11 mouse cellular contexts compared by ENCODE assay signal in the genomic region with DNA sequence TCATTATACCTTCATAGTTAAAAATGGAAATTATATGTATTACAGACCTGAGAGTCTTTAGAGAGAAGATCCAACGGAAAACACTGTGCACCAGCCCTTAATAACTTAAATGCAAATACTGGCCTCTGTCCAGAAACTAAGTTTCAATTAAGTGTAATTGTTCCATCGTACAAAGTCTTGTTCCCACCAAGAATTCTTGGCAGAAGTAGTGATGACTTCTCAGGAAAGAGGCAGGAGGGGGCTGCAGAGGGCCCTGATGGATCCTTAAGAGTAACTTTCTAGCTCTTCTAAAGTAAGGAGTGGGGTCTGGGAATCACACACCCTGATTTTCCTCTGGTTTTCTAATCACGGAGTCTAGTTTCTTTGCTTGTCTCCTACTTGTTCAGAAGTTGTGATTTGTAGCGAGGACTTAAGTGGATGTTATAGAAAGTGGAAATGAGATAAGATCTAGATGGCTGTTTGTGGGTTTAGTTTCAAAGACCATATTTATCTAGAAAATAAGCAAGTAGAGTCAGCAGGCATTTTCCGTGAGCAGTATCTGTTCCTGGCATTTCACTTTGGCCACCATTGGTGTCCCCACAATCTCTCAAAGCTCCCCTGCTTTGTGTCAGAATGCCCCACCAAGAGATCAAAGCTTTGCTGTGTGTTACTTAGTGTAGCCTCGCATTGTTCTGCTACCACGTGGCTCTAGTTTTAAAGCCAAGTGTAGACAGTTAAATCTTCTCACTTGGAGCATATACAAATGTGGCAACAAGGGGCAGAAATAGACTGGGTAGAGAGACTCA.
A peak's percentile ranks its signal among the peaks of the same experiment; 100 is the strongest.
DNase-seq lines count a peak whose midpoint lies in the region; ATAC-seq lines count a peak whose summit lies in the region.
"Had no signal": no experiment of that assay in that cellular context is flagged by ENCODE, and none has a peak within 500 bp of the region (broad histone marks: within the 10 kb centered on the region; RNA-seq: fewer than 3 reads in every experiment).

No protein-coding gene starts in this region.

- no peak overlapping the region for H3K4me2 ChIP-seq in kidney, embryonic 14.5 days (replicated peaks; ENCODE audit: low read depth, low read length)
- H3K4me2 ChIP-seq in limb, embryonic 13.5 days (replicated peaks), result no peak overlapping the region
- H3K4me2 ChIP-seq: midbrain, embryonic 15.5 days had no signal

- H3K4me3 ChIP-seq in kidney, embryonic 14.5 days (ENCODE audit: low read length), result no peak overlapping the region
- H3K4me3 ChIP-seq in limb, embryonic 13.5 days, result no peak overlapping the region
- H3K4me3 ChIP-seq: midbrain, embryonic 15.5 days had no signal

- H3K4me1 ChIP-seq in kidney, embryonic 14.5 days (ENCODE audit: control insufficient read depth, insufficient read depth, low read length), result peaks cover 8% of the 10 kb centered on the region; the same call in 1 of the 2 replicates
- peaks cover 26% of the 10 kb centered on the region for H3K4me1 ChIP-seq in limb, embryonic 13.5 days
- H3K4me1 ChIP-seq: midbrain, embryonic 15.5 days had no signal

- ATAC-seq in kidney, embryonic 14.5 days (ENCODE audit: low FRiP score, low TSS enrichment), result no peak
- ATAC-seq in activated CD4-positive, CD25-positive, alpha-beta regulatory T cell, adult 4 months, result peak; percentile 54
- peak; percentile 32 for ATAC-seq in limb, embryonic 13.5 days (ENCODE audit: low FRiP score, low read depth)
- no peak for ATAC-seq in cerebellum, adult (ENCODE audit: insufficient number of reproducible peaks, low FRiP score, low TSS enrichment)
- ATAC-seq: midbrain, embryonic 15.5 days had no signal

- H3K9ac ChIP-seq in kidney, embryonic 14.5 days (ENCODE audit: low read depth, low read length), result no peak overlapping the region
- H3K9ac ChIP-seq in limb, embryonic 13.5 days, result no peak overlapping the region
- H3K9ac ChIP-seq: midbrain, embryonic 15.5 days had no signal

- DNase-seq in kidney, adult 11 months, result no peak
- peak; percentile 72 for DNase-seq in CD4-positive helper T cell, adult 2 months (ENCODE audit: low read depth, low spot score)
- DNase-seq in frontal cortex, postnatal 10 days (ENCODE audit: low spot score in 2 of 2), result no peak
- DNase-seq: cerebellum, adult 9-10 months; kidney, postnatal 36 days; lung, adult 18-20 months had no signal

- 52% methylated on average over 7 of the region's 7 CpGs for WGBS in kidney, embryonic 14.5 days
- 36% methylated on average over 7 of the region's 7 CpGs for WGBS in limb, embryonic 13.5 days

- no peaks in the 10 kb centered on the region for H3K36me3 ChIP-seq in kidney, embryonic 14.5 days (ENCODE audit: control insufficient read depth, insufficient read depth, low read length)
- H3K36me3 ChIP-seq in limb, embryonic 13.5 days, result no peaks in the 10 kb centered on the region
- H3K36me3 ChIP-seq: midbrain, embryonic 15.5 days had no signal

- H3K9me3 ChIP-seq in kidney, embryonic 14.5 days (ENCODE audit: control insufficient read depth, low read length), result no peaks in the 10 kb centered on the region
- H3K9me3 ChIP-seq in limb, embryonic 13.5 days, result no peaks in the 10 kb centered on the region
- H3K9me3 ChIP-seq: midbrain, embryonic 15.5 days had no signal

- no peaks in the 10 kb centered on the region for H3K27me3 ChIP-seq in kidney, embryonic 14.5 days (ENCODE audit: control insufficient read depth, insufficient read depth, low read length)
- no peaks in the 10 kb centered on the region for H3K27me3 ChIP-seq in limb, embryonic 13.5 days
- H3K27me3 ChIP-seq: midbrain, embryonic 15.5 days had no signal

- H3K27ac ChIP-seq in kidney, embryonic 14.5 days (ENCODE audit: low read depth, low read length), result 0 out of 2 replicates have a peak overlapping the region, but pooled peaks have one; percentile 5
- H3K27ac ChIP-seq in limb, embryonic 13.5 days, result peak overlapping the region; percentile 61
- H3K27ac ChIP-seq: midbrain, embryonic 15.5 days had no signal

Comparison
In these comparisons a context has a peak if more than half of its experiments do, and no peak if none do; other contexts are left out.
1. ATAC-seq: peak in activated CD4-positive, CD25-positive, alpha-beta regulatory T cell, adult 4 months (single experiment) and limb, embryonic 13.5 days (single experiment); none in kidney, embryonic 14.5 days (single experiment) and cerebellum, adult (single experiment).